Mouse (Mus musculus) MEL (cell line): ENCODE measurements around the gene Gm26938.

Experiments
- POLR2A ChIP-seq, 2 experiments: IDR thresholded peaks; 2 replicates each; pipeline ENCODE4 v1.6.1; 2011 to 2012; ENCODE audit warnings: low read length in 2 of 2, mild to moderate bottlenecking in 2 of 2, control low read depth in 1 of 2, improper control_type of control experiment in 1 of 2, low read depth in 1 of 2, moderate library complexity in 1 of 2; ENCODE audit not compliant: control insufficient read depth in 1 of 2, insufficient read depth in 1 of 2, poor library complexity in 1 of 2
- POLR2AphosphoS5 ChIP-seq: IDR thresholded peaks from 2 replicates; pipeline ENCODE4 v1.6.1; 2012; ENCODE audit warnings: low read depth, borderline replicate concordance, mild to moderate bottlenecking, inconsistent platforms, low read length, moderate library complexity, mixed read lengths

DNA sequence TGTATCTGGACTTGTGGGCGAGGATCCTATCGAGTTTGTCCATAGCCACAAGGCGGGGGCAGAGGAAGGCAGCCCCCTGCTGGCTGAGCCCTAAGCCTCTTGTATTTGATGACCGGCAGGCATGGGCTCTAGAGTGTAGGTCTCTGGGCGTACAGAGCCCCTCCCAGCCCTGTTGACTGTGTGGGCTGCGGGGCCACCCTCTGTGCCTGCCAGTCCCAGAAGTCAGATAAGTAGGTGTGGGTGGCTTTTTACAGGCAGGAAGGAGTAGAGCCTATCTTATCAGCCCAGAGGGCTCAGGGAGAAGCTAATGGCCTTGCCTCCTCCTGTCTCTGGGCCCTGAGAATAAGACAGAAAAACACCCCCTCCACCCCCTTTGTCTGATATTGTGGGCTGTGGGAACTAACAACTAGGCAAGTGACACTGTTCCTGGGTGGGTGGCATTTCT is 22.1 kb downstream of the Gm26938 start:
- TF ChIP-seq POLR2AphosphoS5 (no peak), POLR2A (IDR thresholded peaks at IDR 0.05; ENCODE audit: control insufficient read depth in 1 of 2, insufficient read depth in 1 of 2, low read depth in 1 of 2, low read length in 2 of 2, poor library complexity in 1 of 2) (peak; percentile 23 to 65; a peak in 1 of 4 replicates)
